ENCODE assay signal across 21 mouse cellular contexts in the genomic region with DNA sequence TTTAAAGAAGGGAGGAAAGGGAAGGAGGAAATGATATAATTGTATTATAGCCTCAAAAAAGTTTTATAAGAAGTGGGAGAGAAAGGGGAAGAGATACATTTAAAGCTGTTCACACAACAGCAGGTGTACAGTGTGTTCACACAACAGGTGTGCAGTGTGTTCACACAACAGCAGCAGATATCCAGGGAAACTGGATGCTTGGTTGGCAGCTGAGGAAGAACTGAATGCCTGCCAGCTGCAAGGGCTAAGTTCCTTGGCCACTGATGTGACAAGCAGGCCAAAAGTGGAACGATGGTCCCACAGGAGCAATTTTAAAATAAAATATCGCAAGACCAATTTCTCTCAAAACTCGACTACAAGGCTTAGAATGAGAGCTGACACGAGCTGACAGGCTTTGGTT.
"Had no signal": no experiment of that assay in that cellular context is flagged by ENCODE, and none has a peak within 500 bp of the region (broad histone marks: within the 10 kb centered on the region; RNA-seq: fewer than 3 reads in every experiment).

No protein-coding gene starts in this region.

- H3K9ac ChIP-seq: kidney, embryonic 15.5 days; limb, embryonic 12.5 days; limb, embryonic 15.5 days; liver, embryonic 13.5 days; neural tube, embryonic 12.5 days; neural tube, embryonic 15.5 days; stomach, embryonic 15.5 days had no signal

- H3K27ac ChIP-seq: kidney, embryonic 15.5 days; limb, embryonic 12.5 days; limb, embryonic 15.5 days; liver, embryonic 13.5 days; neural tube, embryonic 12.5 days; neural tube, embryonic 15.5 days; stomach, embryonic 15.5 days had no signal

- DNase-seq: kidney, postnatal 10 days; kidney, postnatal 36 days; left cerebral cortex, postnatal 4 days; liver, embryonic 13.5 days; lung, adult 2 months; lung, postnatal 14 days; lung, postnatal 4 days; midbrain, embryonic 14.5 days; right cerebral cortex, adult 18-20 months; right cerebral cortex, postnatal 14 days; right cerebral cortex, postnatal 4 days; spleen, adult 18-20 months; thymus, adult 18-20 months; thymus, postnatal 36 days had no signal

- H3K27me3 ChIP-seq: kidney, embryonic 15.5 days; limb, embryonic 12.5 days; limb, embryonic 15.5 days; liver, embryonic 13.5 days; neural tube, embryonic 12.5 days; neural tube, embryonic 15.5 days; stomach, embryonic 15.5 days had no signal

- H3K36me3 ChIP-seq: kidney, embryonic 15.5 days; limb, embryonic 12.5 days; limb, embryonic 15.5 days; liver, embryonic 13.5 days; neural tube, embryonic 12.5 days; neural tube, embryonic 15.5 days; stomach, embryonic 15.5 days had no signal

- H3K9me3 ChIP-seq: kidney, embryonic 15.5 days; limb, embryonic 12.5 days; limb, embryonic 15.5 days; liver, embryonic 13.5 days; neural tube, embryonic 12.5 days; neural tube, embryonic 15.5 days; stomach, embryonic 15.5 days had no signal

- H3K4me2 ChIP-seq: kidney, embryonic 15.5 days; limb, embryonic 12.5 days; limb, embryonic 15.5 days; liver, embryonic 13.5 days; midbrain, embryonic 11.5 days; neural tube, embryonic 12.5 days; neural tube, embryonic 15.5 days; stomach, embryonic 15.5 days had no signal

- H3K4me1 ChIP-seq: kidney, embryonic 15.5 days; limb, embryonic 12.5 days; limb, embryonic 15.5 days; liver, embryonic 13.5 days; neural tube, embryonic 12.5 days; neural tube, embryonic 15.5 days had no signal

- H3K4me3 ChIP-seq: kidney, embryonic 15.5 days; limb, embryonic 12.5 days; limb, embryonic 15.5 days; liver, embryonic 13.5 days; neural tube, embryonic 12.5 days; neural tube, embryonic 15.5 days; stomach, embryonic 15.5 days had no signal
